Mouse (Mus musculus) mature B cell (primary cell): Measurements from ENCODE around the gene 4930435E12Rik.
"Not testable (repeated sequence)": the region's sequence is repeated elsewhere in the genome, so short reads cannot be mapped to it uniquely, and the experiment has no call there.

Source experiments
- in situ Hi-C: fragments of 300-500 bp; cut with MboI; formaldehyde crosslinking; loops from 2 replicates; pipeline ENCODE4 v1.14.3; 2019

4930435E12Rik gene

GRCm38 (mm10) chr16:38828649-38829048, at the start of gene 4930435E12Rik:
TSS of gene 4930435E12Rik (minus strand) at chr16:38828749.
- in situ Hi-C loops, result no loop called here

GRCm38 (mm10) chr16:38874481-38874880, 45.9 kb upstream of the 4930435E12Rik start:
- in situ Hi-C loops, result no loop called here

GRCm38 (mm10) chr16:38873231-38873630, 44.7 kb upstream of the 4930435E12Rik start:
- in situ Hi-C loops, result no loop called here

- in situ Hi-C loops, result no loop called here
These were observed 35.8 kb upstream of the 4930435E12Rik start for GRCm38 (mm10) chr16:38864358-38864757.

GRCm38 (mm10) chr16:38860548-38860947, 32.0 kb upstream of the 4930435E12Rik start:
- in situ Hi-C loops, result no loop called here

GRCm38 (mm10) chr16:38858120-38858749, 29.7 kb upstream of the 4930435E12Rik start:
- in situ Hi-C loops, result no loop called here

GRCm38 (mm10) chr16:38812521-38812920, 16.0 kb downstream of the 4930435E12Rik start:
- in situ Hi-C loops, result no loop called here

GRCm38 (mm10) chr16:38810196-38810595, 18.4 kb downstream of the 4930435E12Rik start:
- in situ Hi-C loops, result no loop called here

- in situ Hi-C loops, result not testable (repeated sequence)
These were observed 20.8 kb downstream of the 4930435E12Rik start for GRCm38 (mm10) chr16:38807796-38808195.

- in situ Hi-C loops, result no loop called here
These were observed 28.5 kb downstream of the 4930435E12Rik start, which contains the start of gene Upk1b for GRCm38 (mm10) chr16:38800091-38800490. TSS of gene Upk1b (minus strand) at chr16:38800328.

- in situ Hi-C loops, result no loop called here
These were observed 29.5 kb downstream of the 4930435E12Rik start for GRCm38 (mm10) chr16:38798957-38799450.

GRCm38 (mm10) chr16:38793120-38793519, 35.4 kb downstream of the 4930435E12Rik start:
- in situ Hi-C loops, result no loop called here

GRCm38 (mm10) chr16:38789966-38790365, 38.6 kb downstream of the 4930435E12Rik start:
- in situ Hi-C loops, result no loop called here

- in situ Hi-C loops, result no loop called here
These were observed 39.5 kb downstream of the 4930435E12Rik start for GRCm38 (mm10) chr16:38789016-38789415.

- in situ Hi-C loops, result no loop called here
These were observed 43.2 kb downstream of the 4930435E12Rik start for GRCm38 (mm10) chr16:38785301-38785700.

- in situ Hi-C loops, result no loop called here
These were observed 46.0 kb downstream of the 4930435E12Rik start for GRCm38 (mm10) chr16:38782524-38783067.

GRCm38 (mm10) chr16:38781946-38782345, 46.6 kb downstream of the 4930435E12Rik start:
- in situ Hi-C loops, result no loop called here

GRCm38 (mm10) chr16:38780960-38781572, 47.5 kb downstream of the 4930435E12Rik start:
- in situ Hi-C loops, result no loop called here

GRCm38 (mm10) chr16:38776342-38776741, 52.2 kb downstream of the 4930435E12Rik start:
- in situ Hi-C loops, result no loop called here

- in situ Hi-C loops, result no loop called here
These were observed 53.4 kb downstream of the 4930435E12Rik start for GRCm38 (mm10) chr16:38774964-38775746.

GRCm38 (mm10) chr16:38772906-38773496, 55.5 kb downstream of the 4930435E12Rik start:
- in situ Hi-C loops, result no loop called here

- in situ Hi-C loops, result no loop called here
These were observed 57.4 kb downstream of the 4930435E12Rik start for GRCm38 (mm10) chr16:38771145-38771544.
